Mouse (Mus musculus) liver, embryonic 16.5 days (tissue): ENCODE results near the gene Ppil4. TPM values are rescaled to one million over a fixed set of nuclear protein-coding genes. Genes with fewer than 3 reads are reported as not detected.
A peak's percentile ranks its signal among the peaks of the same experiment; 100 is the strongest.
"Not testable (repeated sequence)": the region's sequence is repeated elsewhere in the genome, so short reads cannot be mapped to it uniquely, and the experiment has no call there.

Experiments used
- ATAC-seq: fragments of 200-750 bp; cut with Nextera tagmentation; 2 replicates; pipeline ENCODE4 v1.8.0; 2017; ENCODE audit warnings: low read depth, mild to moderate bottlenecking, moderate number of reproducible peaks, moderate library complexity
- H3K27ac ChIP-seq: fragments of 300-500 bp; sonication (generic); 2 replicates; pipeline ENCODE4 v1.5.1; 2014; ENCODE audit warnings: mild to moderate bottlenecking, low read length
- H3K27me3 ChIP-seq: fragments of 300-500 bp; sonication (generic); 2 replicates; pipeline ENCODE4 v1.6.1; 2014; ENCODE audit warnings: low read depth, low read length, mixed read lengths; ENCODE audit not compliant: control insufficient read depth, insufficient read depth
- H3K36me3 ChIP-seq: fragments of 300-500 bp; sonication (generic); 2 replicates; pipeline ENCODE4 v1.6.1; 2014; ENCODE audit warnings: mild to moderate bottlenecking; ENCODE audit not compliant: control insufficient read depth, insufficient read depth
- H3K4me1 ChIP-seq: fragments of 300-500 bp; sonication (generic); 2 replicates; pipeline ENCODE4 v1.6.1; 2014; ENCODE audit warnings: low read depth, low read length, mixed read lengths; ENCODE audit not compliant: control insufficient read depth
- H3K4me2 ChIP-seq: fragments of 300-500 bp; sonication (generic); 2 replicates; pipeline ENCODE4 v1.6.1; 2014; ENCODE audit warnings: low read depth, low read length, mixed read lengths
- H3K4me3 ChIP-seq: fragments of 300-500 bp; sonication (generic); 2 replicates; pipeline ENCODE4 v1.5.1; 2014; ENCODE audit warnings: low read depth, mild to moderate bottlenecking, low read length
- H3K9ac ChIP-seq: fragments of 300-500 bp; sonication (generic); 2 replicates; pipeline ENCODE4 v1.6.1; 2014; ENCODE audit warnings: low read depth, low read length
- H3K9me3 ChIP-seq: fragments of 300-500 bp; sonication (generic); replicated peaks from 2 replicates; pipeline ENCODE4 v1.6.1; 2016; ENCODE audit warnings: low read length; ENCODE audit not compliant: control insufficient read depth
- WGBS: fragments of 180-500 bp; shearing (Covaris S2); extraction: QIAGEN DNeasy Blood & Tissue Kit; methylation state at CpG from one replicate; pipeline ENCODE4 v1.1.7; 2014; ENCODE audit not compliant: insufficient replicate concordance; 5-methylcytosine and 5-hydroxymethylcytosine counted together
- polyA plus RNA-seq: library from polyadenylated mRNA; unstranded; fragments of >200 nt; fragmentation: Nextera tagmentation; extraction: Ambion mirVana; gene quantifications from 2 replicates; pipeline ENCODE4 v1.2.1, GENCODE M21; 2015

Gene Ppil4
- 20.2 and 21.5 TPM in 2 replicates for polyA plus RNA-seq

DNA sequence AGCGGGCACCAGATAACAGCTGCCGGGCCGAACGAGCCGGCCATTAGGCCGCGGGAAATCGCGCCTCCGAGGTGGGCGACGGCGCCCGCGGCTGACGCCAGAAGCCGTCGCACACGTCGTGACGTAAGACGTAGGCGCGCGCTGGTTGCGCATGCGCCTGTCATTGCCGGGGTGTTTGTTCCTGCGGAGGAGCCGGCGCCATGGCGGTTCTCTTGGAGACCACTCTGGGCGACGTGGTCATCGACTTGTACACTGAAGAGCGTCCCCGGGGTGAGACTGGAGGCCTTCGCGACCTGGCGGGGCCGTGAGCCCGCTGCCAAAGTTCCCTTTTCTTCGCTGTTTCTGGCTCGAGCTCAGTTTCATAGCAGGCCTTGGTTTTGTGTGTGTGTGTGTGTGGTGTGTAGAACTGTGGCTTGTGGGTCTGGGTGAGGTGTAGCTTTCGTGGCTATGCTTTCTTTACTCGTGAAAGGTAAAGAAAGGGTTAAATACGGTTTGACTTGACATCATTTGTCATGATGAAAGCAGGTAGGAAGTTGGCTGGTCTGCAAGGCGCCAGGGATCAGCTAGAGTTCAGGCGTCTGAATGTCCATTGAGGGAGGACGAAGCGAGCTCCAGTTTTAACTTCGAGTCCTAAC, at the start of gene Ppil4, which contains the start of gene Ginm1:
Gene Ppil4 (plus strand): TSS at position 141 of the 635 bp plus-strand sequence.
Gene Ginm1 (minus strand): TSS at position 74 of the 635 bp plus-strand sequence.
- ATAC-seq: peak; percentile 97
- peak within 1 kb of the TSS; percentile 84 for H3K9ac ChIP-seq
- H3K27me3 ChIP-seq: no peaks in the 10 kb centered on the region
- peaks cover 24% of the 10 kb centered on the region for H3K36me3 ChIP-seq
- H3K4me1 ChIP-seq: peaks cover 7% of the 10 kb centered on the region
- WGBS: 0% methylated on average over 52 of the region's 52 CpGs
- H3K4me3 ChIP-seq: peak within 1 kb of the TSS; percentile 83
- peak within 1 kb of the TSS; percentile 79 for H3K4me2 ChIP-seq
- peak within 1 kb of the TSS; percentile 85 for H3K27ac ChIP-seq
- no peaks in the 10 kb centered on the region for H3K9me3 ChIP-seq

DNA sequence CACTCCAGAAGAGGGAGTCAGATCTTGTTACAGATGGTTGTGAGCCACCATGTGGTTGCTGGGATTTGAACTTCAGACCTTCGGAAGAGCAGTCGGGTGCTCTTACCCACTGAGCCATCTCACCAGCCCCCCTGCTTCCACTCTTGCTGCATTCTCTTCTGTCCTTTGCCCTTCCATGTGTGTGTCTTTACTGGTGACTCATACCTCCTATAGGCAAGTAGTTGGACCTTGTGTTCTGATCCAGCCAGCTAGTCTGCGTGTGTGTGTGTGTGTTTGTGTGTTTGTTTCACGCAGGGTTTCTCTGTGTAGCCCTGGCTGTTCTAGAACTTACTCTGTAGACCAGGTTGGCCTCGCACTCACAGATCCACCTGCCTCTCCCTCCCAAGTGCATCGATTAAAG, 47.2 kb upstream of the Ppil4 start:
- not testable (repeated sequence) for H3K9ac ChIP-seq, H3K4me1 ChIP-seq, H3K4me3 ChIP-seq, H3K27me3 ChIP-seq, H3K27ac ChIP-seq, ATAC-seq, H3K4me2 ChIP-seq, H3K9me3 ChIP-seq
- 85% methylated on average over 6 of the region's 6 CpGs for WGBS
- peaks cover 13% of the 10 kb centered on the region for H3K36me3 ChIP-seq

DNA sequence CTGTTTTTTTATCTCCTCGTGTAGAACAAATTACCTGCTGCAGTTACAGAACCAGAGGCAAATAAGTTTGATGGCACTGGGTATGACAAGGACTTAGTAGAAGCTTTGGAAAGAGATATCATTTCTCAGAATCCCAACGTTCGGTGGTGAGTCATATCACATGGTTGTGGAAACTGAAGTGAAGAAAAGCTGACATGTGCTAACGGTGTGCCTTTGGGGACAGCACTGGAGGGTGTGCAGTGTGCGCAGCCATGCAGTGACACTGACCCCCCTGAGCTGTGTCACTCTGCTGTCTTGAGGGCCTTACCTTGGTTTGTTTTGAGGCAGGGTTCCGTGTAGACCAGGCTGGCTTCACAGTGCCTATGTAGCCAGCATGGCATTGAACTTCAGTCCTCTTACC, 43.9 kb upstream of the Ppil4 start:
- H3K9ac ChIP-seq: no peak overlapping the region
- no peak overlapping the region for H3K4me3 ChIP-seq
- no peaks in the 10 kb centered on the region for H3K4me1 ChIP-seq
- no peak overlapping the region for H3K4me2 ChIP-seq
- H3K27ac ChIP-seq: no peak overlapping the region
- ATAC-seq: no peak
- H3K9me3 ChIP-seq: no peaks in the 10 kb centered on the region
- WGBS: 71% methylated on average over 6 of the region's 6 CpGs
- H3K36me3 ChIP-seq: peaks cover 11% of the 10 kb centered on the region
- H3K27me3 ChIP-seq: no peaks in the 10 kb centered on the region

DNA sequence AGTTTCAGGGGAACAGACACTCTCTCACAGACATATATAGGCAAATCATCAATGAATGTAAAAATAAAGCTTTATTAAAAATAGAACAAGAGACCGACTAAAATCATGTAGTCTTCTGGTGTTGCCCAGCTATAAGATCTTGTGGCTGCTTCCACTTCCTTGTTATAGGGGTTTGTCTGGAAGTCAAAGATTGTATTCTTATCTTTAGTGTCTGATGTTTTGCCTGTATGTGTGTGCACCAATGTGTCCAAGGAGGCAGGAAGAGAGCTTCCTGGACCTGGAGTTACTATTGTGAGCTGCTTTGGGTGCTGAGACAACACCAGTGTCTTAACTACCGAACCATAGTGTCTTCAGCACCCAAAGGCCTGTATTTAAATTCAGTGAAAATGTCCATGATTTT, 35.1 kb upstream of the Ppil4 start:
- no peak overlapping the region for H3K4me3 ChIP-seq
- H3K36me3 ChIP-seq: peaks cover 2% of the 10 kb centered on the region; the same call in 1 of the 2 replicates
- H3K9me3 ChIP-seq: no peaks in the 10 kb centered on the region
- no peak overlapping the region for H3K4me2 ChIP-seq
- H3K4me1 ChIP-seq: no peaks in the 10 kb centered on the region; the same call in 1 of the 2 replicates
- no peak overlapping the region for H3K27ac ChIP-seq
- WGBS: 33% methylated on average over 2 of the region's 2 CpGs
- no peaks in the 10 kb centered on the region for H3K27me3 ChIP-seq
- no peak for ATAC-seq
- H3K9ac ChIP-seq: no peak overlapping the region

DNA sequence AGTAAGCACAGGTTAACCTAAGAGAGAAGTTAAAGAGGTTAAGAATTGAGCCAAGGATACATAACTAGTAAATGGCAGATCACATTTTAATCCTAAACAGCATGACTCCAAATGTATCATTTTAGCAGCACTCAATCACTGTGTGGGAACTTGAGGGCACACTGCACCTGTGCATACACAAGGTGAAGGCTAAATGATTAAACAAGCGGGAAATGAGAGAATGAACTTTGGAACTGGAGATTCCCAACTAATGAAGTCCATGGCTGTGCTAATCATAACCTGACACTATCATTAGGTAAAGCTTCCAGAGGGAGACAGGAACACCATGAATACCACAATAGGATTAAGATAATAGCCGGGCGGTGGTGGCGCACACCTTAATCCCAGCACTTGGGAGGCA, 20.3 kb upstream of the Ppil4 start:
- Histone ChIP-seq H3K9me3 (no peaks in the 10 kb centered on the region), H3K36me3 (peaks cover 15% of the 10 kb centered on the region), H3K4me2 (no peak overlapping the region), H3K9ac (no peak overlapping the region), H3K4me1 (no peaks in the 10 kb centered on the region), H3K27ac (no peak overlapping the region), H3K4me3 (no peak overlapping the region), H3K27me3 (no peaks in the 10 kb centered on the region)
- ATAC-seq: no peak
- 81% methylated on average over 4 of the region's 4 CpGs for WGBS

DNA sequence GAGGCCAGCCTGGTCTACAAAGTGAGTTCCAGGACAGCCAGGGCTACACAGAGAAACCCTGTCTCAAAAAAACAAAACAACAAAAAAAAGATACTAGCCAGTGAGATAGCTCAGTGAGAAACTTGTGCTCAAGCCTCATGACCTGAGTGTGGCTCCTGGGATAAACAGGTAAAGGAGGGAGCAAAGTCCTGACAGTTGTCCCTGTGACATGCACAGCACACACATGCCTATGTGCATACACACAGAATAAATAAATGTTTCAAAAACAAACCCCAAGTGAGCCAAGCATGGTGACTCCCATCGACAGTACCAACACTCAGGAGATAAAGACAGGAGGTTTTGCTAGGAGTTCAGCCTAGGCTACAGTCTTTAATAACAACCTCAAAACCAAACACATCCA, 19.9 kb upstream of the Ppil4 start:
- Histone ChIP-seq H3K36me3 (peaks cover 15% of the 10 kb centered on the region), H3K4me1 (no peaks in the 10 kb centered on the region), H3K27me3 (no peaks in the 10 kb centered on the region), H3K9ac (no peak overlapping the region), H3K4me3 (no peak overlapping the region), H3K27ac (no peak overlapping the region), H3K4me2 (no peak overlapping the region), H3K9me3 (no peaks in the 10 kb centered on the region)
- 81% methylated on average over 1 of the region's 1 CpGs for WGBS
- no peak for ATAC-seq

DNA sequence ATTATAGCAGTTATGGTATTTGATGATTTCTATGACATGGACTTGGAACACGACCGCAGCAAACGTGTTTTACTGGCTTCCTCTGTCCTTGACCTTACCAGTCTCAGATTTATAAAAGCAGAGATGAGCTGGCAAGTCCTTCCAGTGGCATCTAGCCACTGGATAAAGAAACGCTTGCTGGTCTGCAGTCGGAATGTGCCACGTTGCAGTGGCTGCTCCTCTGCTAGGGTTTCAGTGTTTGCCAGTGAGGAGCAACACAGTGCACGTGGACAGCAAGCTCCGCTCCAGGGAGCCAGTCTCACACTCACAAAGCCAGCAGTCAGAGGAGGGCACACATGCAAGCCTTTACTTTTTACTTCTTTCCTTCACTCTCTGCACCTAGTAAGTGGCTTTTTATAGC, 17.3 kb upstream of the Ppil4 start:
- Histone ChIP-seq H3K36me3 (peaks cover 4% of the 10 kb centered on the region; the same call in 1 of the 2 replicates), H3K27me3 (no peaks in the 10 kb centered on the region), H3K4me2 (no peak overlapping the region), H3K9me3 (no peaks in the 10 kb centered on the region), H3K9ac (no peak overlapping the region), H3K27ac (no peak overlapping the region), H3K4me1 (peaks cover 2% of the 10 kb centered on the region; the same call in 1 of the 2 replicates), H3K4me3 (no peak overlapping the region)
- 82% methylated on average over 8 of the region's 8 CpGs for WGBS
- ATAC-seq: no peak

DNA sequence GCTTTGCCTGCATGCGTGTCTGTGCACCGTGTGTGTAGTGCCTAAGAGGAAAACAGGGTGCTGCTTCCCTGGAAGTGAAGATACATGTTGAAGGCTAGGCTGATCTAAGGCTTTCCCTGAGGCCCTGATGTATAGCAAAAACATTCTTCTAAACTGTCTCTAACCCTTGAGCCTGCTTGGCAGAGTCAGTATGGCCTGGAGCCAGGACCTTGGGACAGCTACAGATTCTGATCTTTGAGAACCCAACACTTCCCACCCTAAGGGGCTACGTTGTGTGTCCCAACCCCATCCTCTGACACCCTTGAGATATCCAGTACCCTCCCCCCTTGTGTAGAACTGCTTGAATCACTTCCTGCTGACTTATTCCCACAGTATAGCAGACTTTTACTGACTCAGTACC, 14.3 kb upstream of the Ppil4 start:
- H3K27me3 ChIP-seq: no peaks in the 10 kb centered on the region
- no peaks in the 10 kb centered on the region for H3K36me3 ChIP-seq
- H3K27ac ChIP-seq: no peak overlapping the region
- H3K4me3 ChIP-seq: no peak overlapping the region
- H3K4me1 ChIP-seq: peaks cover 6% of the 10 kb centered on the region; the same call in 1 of the 2 replicates
- H3K9me3 ChIP-seq: no peaks in the 10 kb centered on the region
- H3K4me2 ChIP-seq: no peak overlapping the region
- 72% methylated on average over 3 of the region's 3 CpGs for WGBS
- no peak for ATAC-seq
- no peak overlapping the region for H3K9ac ChIP-seq

DNA sequence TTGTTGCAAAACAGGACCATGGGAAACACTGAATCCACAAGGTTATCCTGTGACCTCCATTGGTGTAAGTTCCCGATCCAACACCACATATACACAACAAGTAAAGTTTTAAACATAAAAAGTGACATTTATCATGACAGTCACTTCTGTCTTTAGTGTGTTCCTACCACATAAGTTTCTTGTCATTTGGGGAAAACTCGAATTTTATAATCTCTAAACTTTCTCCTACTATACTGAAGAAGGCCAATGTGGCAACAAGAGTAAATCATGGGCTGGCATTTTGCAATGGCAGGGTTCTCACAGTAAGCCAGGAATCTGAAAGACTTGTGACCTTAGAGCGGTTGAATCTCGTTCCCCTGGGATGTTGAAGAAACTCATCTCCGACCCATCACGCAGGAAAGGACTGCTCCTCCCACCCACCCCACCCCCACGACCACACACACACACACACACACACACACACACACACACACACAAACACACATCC, 12.9 kb upstream of the Ppil4 start:
- Histone ChIP-seq H3K9me3 (no peaks in the 10 kb centered on the region), H3K27ac (no peak overlapping the region; the same call in 1 of the 2 replicates), H3K4me2 (peak overlapping the region; percentile 85), H3K36me3 (no peaks in the 10 kb centered on the region), H3K9ac (peak overlapping the region; percentile 92), H3K4me1 (peaks cover 6% of the 10 kb centered on the region; the same call in 1 of the 2 replicates), H3K4me3 (peak overlapping the region; percentile 92), H3K27me3 (no peaks in the 10 kb centered on the region)
- WGBS: 19% methylated on average over 7 of the region's 7 CpGs
- ATAC-seq: no peak
